ENCODE assay signal across 22 mouse cellular contexts in the genomic region with DNA sequence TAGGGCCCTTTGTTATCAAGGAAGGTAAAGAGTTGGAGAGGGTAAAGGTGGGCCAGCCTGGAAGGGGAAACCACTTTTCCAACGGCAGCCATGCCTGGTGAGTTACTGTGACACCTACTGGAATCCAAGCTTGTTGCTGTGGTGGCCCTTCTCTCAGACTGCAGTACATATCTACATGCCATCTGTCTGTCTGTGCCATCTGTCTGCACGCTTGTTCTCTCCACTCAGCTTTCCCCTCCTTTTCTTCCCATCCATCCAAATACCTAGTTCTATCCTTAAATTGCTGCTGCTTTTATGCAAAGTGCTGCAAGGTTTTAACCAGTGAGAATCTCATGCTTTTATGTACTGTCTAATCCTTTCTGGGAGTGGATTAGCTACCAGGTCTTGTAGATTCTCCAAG. TPM values are rescaled to one million over a fixed set of nuclear protein-coding genes. Genes with fewer than 3 reads are reported as not detected.
DNase-seq lines count a peak whose midpoint lies in the region; TF ChIP-seq lines count a peak whose summit lies in the region.
"Had no signal": no experiment of that assay in that cellular context is flagged by ENCODE, and none has a peak within 500 bp of the region (broad histone marks: within the 10 kb centered on the region; RNA-seq: fewer than 3 reads in every experiment).

No protein-coding gene starts in this region.

- peak overlapping the region; percentile 6; the same call in 1 of the 2 replicates for H3K27ac ChIP-seq in cerebellum, adult 2 months (ENCODE audit: insufficient read depth, low read length)
- H3K27ac ChIP-seq: heart, embryonic 15.5 days; hindbrain, embryonic 10.5 days; hindbrain, embryonic 13.5 days had no signal

- TF ChIP-seq POLR2A in cerebellum, adult 2 months (IDR thresholded peaks at IDR 0.05; ENCODE audit: borderline replicate concordance, insufficient read depth, low read length), result no peak

- peaks cover 25% of the 10 kb centered on the region for H3K4me1 ChIP-seq in cerebellum, adult 2 months (ENCODE audit: control insufficient read depth, insufficient read depth, low read length)

- DNase-seq in cerebellum, adult 2 months, result no peak
- no peak for DNase-seq in cerebellum, postnatal 36 days
- DNase-seq in layer of hippocampus, adult 11-12 months (ENCODE audit: low spot score), result peak; percentile 68
- DNase-seq in layer of hippocampus, adult 9-10 months (ENCODE audit: low spot score), result no peak
- DNase-seq in brain, adult 2 months (ENCODE audit: low read depth, low spot score), result peak; percentile 74
- peak; percentile 57 to 70 for DNase-seq in layer of hippocampus, adult 8-10 months (ENCODE audit: low spot score in 2 of 2)
- DNase-seq in lung, postnatal 4 days, result no peak
- DNase-seq in kidney, postnatal 14 days, result no peak
- DNase-seq: adrenal gland, adult 8-10 months; adrenal gland, postnatal 25 days; cerebellum, adult 18-20 months; cerebellum, adult 9-11 months; cerebellum, postnatal 25 days; forebrain, postnatal 0 days; gastrocnemius, postnatal 25 days; heart, adult 18-20 months; heart, postnatal 10 days; heart, postnatal 36 days had no signal

- H3K4me3 ChIP-seq in cerebellum, adult 2 months (replicated peaks; ENCODE audit: insufficient read depth, low read depth, low read length), result no peak overlapping the region
- H3K4me3 ChIP-seq: heart, embryonic 12.5 days; heart, embryonic 15.5 days; hindbrain, embryonic 10.5 days; hindbrain, embryonic 13.5 days had no signal

- no peaks in the 10 kb centered on the region for H3K27me3 ChIP-seq in cerebellum, adult 2 months (ENCODE audit: control insufficient read depth, insufficient read depth, low read length)
- H3K27me3 ChIP-seq: heart, embryonic 12.5 days; heart, embryonic 15.5 days; hindbrain, embryonic 13.5 days had no signal

- 33% methylated on average over 2 of the region's 2 CpGs for WGBS in cerebellum, adult 2 months

- no peak for TF ChIP-seq CTCF in cerebellum, adult 2 months (IDR thresholded peaks at IDR 0.05; ENCODE audit: borderline replicate concordance, insufficient read depth, low read depth, low read length)

RNA-seq across cellular contexts. Expression of a gene that starts 4.5 kb away (rescaled TPM):
- polyA plus RNA-seq in cerebellum, adult 2 months (2012; rRNA removed), result 48.7 and 51.2 TPM in 2 replicates
- total RNA-seq in layer of hippocampus, adult 8-10 months (2022), result 10 to 100 TPM; 85.2 to 99.0 (median 92.5) TPM

RNA-seq across cellular contexts. Expression of a gene that starts 6.7 kb away (rescaled TPM):
- 126 and 143 TPM in 2 replicates for polyA plus RNA-seq in cerebellum, adult 2 months (2012; rRNA removed)
- 10 to 100 TPM; 55.5 to 66.1 (median 63.2) TPM for total RNA-seq in layer of hippocampus, adult 8-10 months (2022)

Comparison
In these comparisons a context has a peak if more than half of its experiments do, and no peak if none do; other contexts are left out.
1. DNase-seq: peak in layer of hippocampus, adult 11-12 months (single experiment), brain, adult 2 months (single experiment) and layer of hippocampus, adult 8-10 months (2 of 2); none in cerebellum, adult 2 months (0 of 2), cerebellum, postnatal 36 days (0 of 2), layer of hippocampus, adult 9-10 months (single experiment), lung, postnatal 4 days (0 of 2) and kidney, postnatal 14 days (single experiment).